Mouse (Mus musculus) heart, embryonic 12.5 days (tissue): ENCODE data around the gene Uggt2. TPM values are rescaled to one million over a fixed set of nuclear protein-coding genes. Genes with fewer than 3 reads are reported as not detected.

Source experiments
- ATAC-seq: fragments of 200-750 bp; cut with Nextera tagmentation; 2 replicates; pipeline ENCODE4 v1.8.0; 2017; ENCODE audit warnings: moderate TSS enrichment, moderate library complexity; ENCODE audit not compliant: insufficient number of reproducible peaks, low FRiP score
- H3K27ac ChIP-seq: fragments of 300-500 bp; sonication (generic); 2 replicates; pipeline ENCODE4 v1.5.1; 2016; ENCODE audit warnings: mild to moderate bottlenecking, moderate library complexity; ENCODE audit not compliant: poor library complexity, severe bottlenecking
- H3K27me3 ChIP-seq: fragments of 300-500 bp; sonication (generic); replicated peaks from 2 replicates; pipeline ENCODE4 v1.6.1; 2016; ENCODE audit warnings: mild to moderate bottlenecking, moderate library complexity
- H3K36me3 ChIP-seq: fragments of 300-500 bp; sonication (generic); 2 replicates; pipeline ENCODE4 v1.6.1; 2016; ENCODE audit warnings: mild to moderate bottlenecking, moderate library complexity
- H3K4me1 ChIP-seq: fragments of 300-500 bp; sonication (generic); replicated peaks from 2 replicates; pipeline ENCODE4 v1.6.1; 2016; ENCODE audit warnings: mild to moderate bottlenecking
- H3K4me2 ChIP-seq: fragments of 300-500 bp; sonication (generic); 2 replicates; pipeline ENCODE4 v1.6.1; 2016; ENCODE audit warnings: mild to moderate bottlenecking, moderate library complexity
- H3K4me3 ChIP-seq: fragments of 300-500 bp; sonication (generic); 2 replicates; pipeline ENCODE4 v1.5.1; 2016; ENCODE audit warnings: mild to moderate bottlenecking
- H3K9ac ChIP-seq: fragments of 300-500 bp; sonication (generic); 2 replicates; pipeline ENCODE4 v1.6.1; 2016; ENCODE audit warnings: mild to moderate bottlenecking, moderate library complexity
- H3K9me3 ChIP-seq: fragments of 300-500 bp; sonication (generic); replicated peaks from 2 replicates; pipeline ENCODE4 v1.6.1; 2016; ENCODE audit warnings: mild to moderate bottlenecking, moderate library complexity
- WGBS: fragments of 180-500 bp; shearing (Covaris S2); methylation state at CpG from one replicate; pipeline ENCODE4 v1.1.7; 2016; 5-methylcytosine and 5-hydroxymethylcytosine counted together
- polyA plus RNA-seq: library from polyadenylated mRNA; unstranded; fragments of >200 nt; fragmentation: Nextera tagmentation; extraction: Ambion mirVana; gene quantifications from 2 replicates; pipeline ENCODE4 v1.2.1, GENCODE M21; 2016

The Uggt2 gene
- polyA plus RNA-seq, 1 experiment from 2014 or later = 11.3 TPM

DNA sequence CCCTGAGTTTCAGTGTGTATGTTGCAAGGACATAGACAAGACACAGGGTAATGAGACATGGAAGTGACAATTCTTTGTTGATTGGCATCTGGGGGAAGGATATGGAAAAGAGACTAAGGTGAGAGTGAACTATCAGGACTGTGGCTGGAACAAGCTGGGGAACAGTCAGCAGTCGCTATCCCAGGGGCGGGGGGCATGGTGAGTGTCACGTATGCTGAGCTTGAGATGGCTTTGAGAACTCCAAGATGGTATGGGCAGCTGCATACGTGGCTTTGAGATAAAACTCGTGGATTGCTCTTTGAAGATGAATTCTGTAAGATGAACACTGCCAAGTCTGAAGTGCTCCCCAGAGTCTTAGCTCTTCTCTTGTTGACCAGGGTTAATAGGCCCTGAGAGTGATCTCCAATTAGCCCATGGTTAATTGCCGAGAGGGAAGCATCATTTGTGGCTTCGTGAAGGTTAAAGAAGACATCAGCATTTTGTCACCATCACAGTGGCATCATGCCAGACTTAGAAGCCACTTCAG is 9.6 kb upstream of the Uggt2 start:
- WGBS = 64% methylated on average over 7 of the region's 7 CpGs
- Histone ChIP-seq H3K4me2 (no peak overlapping the region), H3K4me1 (no peaks in the 10 kb centered on the region), H3K9ac (no peak overlapping the region), H3K4me3 (no peak overlapping the region), H3K36me3 (no peaks in the 10 kb centered on the region), H3K9me3 (no peaks in the 10 kb centered on the region), H3K27me3 (no peaks in the 10 kb centered on the region), H3K27ac (no peak overlapping the region)
- ATAC-seq = no peak

DNA sequence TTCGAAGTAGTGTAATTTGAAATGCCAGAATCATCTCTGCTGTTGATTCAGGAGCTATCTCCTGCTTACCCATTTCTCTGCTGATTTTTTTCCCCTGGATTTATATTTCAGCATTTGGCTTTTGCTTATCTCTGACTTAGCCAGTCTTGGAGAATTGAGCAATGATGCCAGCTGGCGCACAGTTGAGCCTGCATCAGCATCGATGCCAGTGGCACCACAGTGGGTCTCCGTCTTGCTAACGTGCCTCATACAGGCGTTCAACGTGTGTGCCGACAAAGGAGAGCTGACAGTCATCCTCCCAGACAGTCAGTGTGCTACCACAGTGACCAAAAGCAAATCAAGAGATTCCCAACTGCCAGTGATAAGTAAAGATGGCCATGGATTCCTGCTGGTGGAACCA is 8.4 kb upstream of the Uggt2 start:
- Histone ChIP-seq H3K4me2 (no peak overlapping the region), H3K36me3 (no peaks in the 10 kb centered on the region), H3K4me1 (no peaks in the 10 kb centered on the region), H3K27ac (no peak overlapping the region), H3K27me3 (no peaks in the 10 kb centered on the region), H3K9ac (no peak overlapping the region), H3K4me3 (no peak overlapping the region), H3K9me3 (no peaks in the 10 kb centered on the region)
- WGBS = 88% methylated on average over 8 of the region's 8 CpGs
- ATAC-seq = no peak

DNA sequence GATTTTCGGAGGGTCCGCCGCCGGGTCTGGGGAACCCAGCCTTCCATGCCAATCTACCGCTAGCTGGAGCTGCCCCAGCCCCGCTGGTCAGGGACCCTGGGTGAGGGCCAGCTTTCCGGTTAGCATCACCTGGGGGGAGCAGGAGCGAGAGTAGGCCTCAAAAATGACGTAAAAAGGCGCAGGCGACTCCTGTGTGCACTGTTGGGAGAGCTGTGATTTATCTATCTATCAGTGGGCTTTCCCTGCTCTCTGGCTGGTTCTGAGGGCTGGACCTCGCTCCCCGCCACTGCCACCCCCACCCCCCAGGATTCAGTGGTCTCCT is 301 bp upstream of the Uggt2 start:
- Histone ChIP-seq H3K27me3 (no peaks in the 10 kb centered on the region), H3K4me2 (peak overlapping the region; percentile 91), H3K36me3 (0 out of 2 replicates have a peak, but pooled peaks cover under 1% of the 10 kb centered on the region), H3K9ac (peak overlapping the region; percentile 84), H3K4me3 (peak overlapping the region; percentile 64), H3K9me3 (no peaks in the 10 kb centered on the region), H3K4me1 (peaks cover 18% of the 10 kb centered on the region), H3K27ac (peak overlapping the region; percentile 36; the same call in 1 of the 2 replicates)
- WGBS = 2% methylated on average over 13 of the region's 13 CpGs
- peak; percentile 75; the same call in 1 of the 2 replicates for ATAC-seq

DNA sequence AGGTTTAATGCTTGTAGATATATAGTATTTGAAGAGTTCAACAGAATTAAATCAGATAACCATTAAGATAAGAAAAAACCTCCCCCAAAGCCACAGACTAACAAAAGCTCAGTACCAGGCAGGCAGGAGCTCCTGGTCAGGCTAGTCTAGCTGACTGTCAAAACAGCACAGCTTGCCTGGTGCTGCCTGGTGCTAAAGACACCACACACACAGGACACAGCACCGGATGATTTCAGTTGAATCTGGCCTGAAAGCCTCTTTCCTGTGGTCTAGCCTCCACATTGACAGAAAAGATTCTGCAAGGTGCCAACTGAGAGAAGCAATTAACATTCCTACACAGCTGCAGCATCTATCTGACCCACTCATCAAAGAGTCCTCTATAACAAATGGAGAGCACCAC is 37.4 kb downstream of the Uggt2 start:
- Histone ChIP-seq H3K27me3 (no peaks in the 10 kb centered on the region), H3K36me3 (peaks cover 21% of the 10 kb centered on the region), H3K4me3 (no peak overlapping the region), H3K9me3 (no peaks in the 10 kb centered on the region), H3K4me1 (no peaks in the 10 kb centered on the region), H3K27ac (no peak overlapping the region), H3K4me2 (no peak overlapping the region), H3K9ac (no peak overlapping the region)
- WGBS = 60% methylated on average over 1 of the region's 1 CpGs
- ATAC-seq = no peak

DNA sequence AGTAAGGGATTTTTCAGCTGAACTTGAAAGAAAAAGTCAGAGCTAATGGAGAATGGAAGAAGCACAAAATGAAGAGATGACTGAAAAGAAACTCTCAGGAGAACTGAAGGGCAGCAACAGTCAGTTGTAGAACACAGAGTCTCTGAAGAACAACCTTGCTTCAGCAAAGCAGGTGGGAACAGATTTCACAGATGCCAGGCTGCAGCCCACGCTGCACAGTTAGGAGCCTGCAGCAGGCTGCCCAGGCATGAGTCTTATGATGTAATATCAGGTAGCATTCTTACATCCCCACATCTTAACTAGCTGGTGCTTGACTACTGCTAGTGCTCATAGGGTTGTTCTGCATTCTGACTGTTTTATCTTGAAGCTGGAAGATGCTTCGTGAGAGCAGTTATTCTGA is 38.5 kb downstream of the Uggt2 start:
- ATAC-seq = no peak
- WGBS = 88% methylated on average over 2 of the region's 2 CpGs

DNA sequence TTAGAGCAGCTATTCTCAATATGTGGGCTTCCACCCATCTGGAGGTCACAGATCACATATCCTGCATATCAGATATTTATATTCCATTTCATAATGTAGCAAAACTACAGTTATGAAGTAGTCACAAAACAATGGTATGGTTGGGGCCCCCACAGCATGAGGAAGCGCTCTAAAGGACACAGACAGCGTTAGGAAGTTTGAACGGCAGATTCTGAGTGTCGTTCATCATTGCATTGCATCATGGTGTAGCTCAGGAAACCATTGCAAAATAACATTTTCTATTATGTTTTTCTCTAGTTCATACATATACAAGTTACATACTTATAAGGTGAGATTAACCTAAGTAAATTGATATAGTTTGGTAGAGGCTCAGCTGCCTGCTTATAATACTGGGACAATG is 42.2 kb downstream of the Uggt2 start:
- H3K4me3 ChIP-seq = no peak overlapping the region
- no peaks in the 10 kb centered on the region for H3K27me3 ChIP-seq
- 93% methylated on average over 4 of the region's 4 CpGs for WGBS
- no peak for ATAC-seq
- no peaks in the 10 kb centered on the region for H3K4me1 ChIP-seq
- no peak overlapping the region for H3K27ac ChIP-seq
- H3K36me3 ChIP-seq = peaks cover 38% of the 10 kb centered on the region
- no peaks in the 10 kb centered on the region for H3K9me3 ChIP-seq
- no peak overlapping the region for H3K4me2 ChIP-seq
- no peak overlapping the region for H3K9ac ChIP-seq

More for the DNA sequence above, 38.5 kb downstream of the Uggt2 start:
- Histone ChIP-seq H3K27ac (no peak overlapping the region), H3K36me3 (peaks cover 23% of the 10 kb centered on the region), H3K4me3 (no peak overlapping the region), H3K9me3 (no peaks in the 10 kb centered on the region), H3K9ac (no peak overlapping the region), H3K4me2 (no peak overlapping the region), H3K27me3 (no peaks in the 10 kb centered on the region), H3K4me1 (no peaks in the 10 kb centered on the region)

DNA sequence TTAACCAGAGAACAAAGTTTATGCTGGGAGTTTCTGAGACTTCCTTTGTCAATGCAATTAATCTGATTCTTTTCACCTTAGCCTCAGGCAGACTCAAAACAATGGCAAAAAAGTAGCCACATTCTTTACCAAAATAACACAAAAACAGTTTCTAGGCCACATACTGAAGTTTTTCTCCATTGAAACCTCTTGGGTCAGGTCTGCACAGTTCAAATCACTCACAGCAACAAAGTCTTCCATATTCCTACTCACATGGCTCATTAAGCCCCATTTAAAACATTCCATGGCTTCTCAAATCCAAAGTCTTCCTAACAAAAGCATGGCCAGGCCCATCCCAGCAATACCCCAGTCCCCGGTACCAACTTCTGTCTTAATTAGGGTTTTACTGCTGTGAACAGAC is 46.3 kb downstream of the Uggt2 start:
- H3K4me1 ChIP-seq = no peaks in the 10 kb centered on the region
- peaks cover 37% of the 10 kb centered on the region for H3K36me3 ChIP-seq
- no peak overlapping the region for H3K27ac ChIP-seq
- ATAC-seq = no peak
- 91% methylated on average over 1 of the region's 1 CpGs for WGBS
- H3K9me3 ChIP-seq = no peaks in the 10 kb centered on the region
- no peak overlapping the region for H3K9ac ChIP-seq
- no peaks in the 10 kb centered on the region for H3K27me3 ChIP-seq
- no peak overlapping the region for H3K4me2 ChIP-seq
- H3K4me3 ChIP-seq = no peak overlapping the region

DNA sequence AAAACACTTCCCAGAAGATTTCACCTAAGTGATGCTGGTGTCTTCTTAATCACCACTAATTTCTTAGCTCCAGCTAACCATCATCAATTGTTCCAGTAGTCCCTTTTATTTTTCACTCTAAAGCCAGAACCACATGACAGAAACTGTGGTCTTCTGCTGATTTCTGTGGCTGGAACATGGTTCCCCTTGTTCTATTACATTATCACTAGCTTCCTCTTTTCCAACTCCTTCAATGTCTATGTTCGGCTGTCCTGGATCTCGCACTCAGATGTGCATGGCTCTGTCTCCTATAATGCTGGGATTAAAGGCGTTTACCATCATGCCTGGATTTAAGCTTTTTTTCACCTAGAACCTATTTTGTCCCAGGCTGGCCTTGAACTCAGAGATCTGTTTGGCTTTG is 46.9 kb downstream of the Uggt2 start:
- Histone ChIP-seq H3K4me3 (no peak overlapping the region), H3K9me3 (no peaks in the 10 kb centered on the region), H3K27me3 (no peaks in the 10 kb centered on the region), H3K4me2 (no peak overlapping the region), H3K9ac (no peak overlapping the region), H3K27ac (no peak overlapping the region), H3K36me3 (peaks cover 34% of the 10 kb centered on the region), H3K4me1 (no peaks in the 10 kb centered on the region)
- 95% methylated on average over 3 of the region's 3 CpGs for WGBS
- ATAC-seq = no peak

DNA sequence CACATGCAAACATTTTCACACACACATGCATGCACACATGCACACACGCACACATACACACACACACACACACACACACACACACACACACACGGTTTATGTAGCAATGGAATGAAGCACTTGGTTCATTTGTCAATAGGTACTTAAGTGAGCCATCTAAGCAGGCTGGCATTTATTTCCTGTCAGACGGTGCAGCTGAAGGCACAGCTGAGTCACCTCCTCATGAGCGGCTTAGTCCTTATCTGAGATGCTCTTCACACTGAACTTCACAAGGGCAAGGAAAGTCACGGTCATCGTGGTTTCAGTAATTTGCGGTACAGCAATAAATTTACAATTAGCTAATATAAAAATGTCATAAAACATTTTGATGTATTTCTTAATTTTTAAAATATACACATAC is 55.5 kb downstream of the Uggt2 start:
- H3K9ac ChIP-seq = no peak overlapping the region
- no peak overlapping the region for H3K4me2 ChIP-seq
- no peak overlapping the region for H3K4me3 ChIP-seq
- peaks cover 6% of the 10 kb centered on the region; the same call in 1 of the 2 replicates for H3K4me1 ChIP-seq
- no peaks in the 10 kb centered on the region for H3K27me3 ChIP-seq
- peak; percentile 69 for ATAC-seq
- 32% methylated on average over 7 of the region's 7 CpGs for WGBS
- H3K9me3 ChIP-seq = no peaks in the 10 kb centered on the region
- H3K36me3 ChIP-seq = peaks cover 12% of the 10 kb centered on the region
- H3K27ac ChIP-seq = no peak overlapping the region

DNA sequence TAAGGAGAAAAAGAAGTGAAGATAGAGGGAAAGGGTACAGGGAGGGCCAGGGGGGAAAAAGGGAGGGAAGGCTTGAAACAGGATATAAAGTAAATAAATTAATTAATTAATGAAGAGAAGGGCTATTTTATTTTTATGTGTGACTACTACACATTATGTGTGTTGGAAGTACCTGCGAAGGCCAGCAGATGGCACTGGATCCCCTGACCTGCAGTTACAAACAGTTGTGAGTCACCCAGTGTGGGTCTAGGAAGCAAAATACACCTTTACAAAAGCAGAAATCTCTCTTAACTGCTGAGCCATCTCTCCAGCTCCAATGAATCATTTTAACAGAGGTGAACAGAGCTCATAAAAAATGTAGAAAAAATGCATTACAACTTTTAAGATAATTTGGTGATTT is 59.0 kb downstream of the Uggt2 start:
- H3K4me1 ChIP-seq = peaks cover 6% of the 10 kb centered on the region; the same call in 1 of the 2 replicates
- no peak overlapping the region for H3K27ac ChIP-seq
- no peak overlapping the region for H3K4me2 ChIP-seq
- 60% methylated on average over 1 of the region's 1 CpGs for WGBS
- no peak overlapping the region for H3K4me3 ChIP-seq
- no peak for ATAC-seq
- no peaks in the 10 kb centered on the region for H3K9me3 ChIP-seq
- peaks cover 24% of the 10 kb centered on the region for H3K36me3 ChIP-seq
- H3K27me3 ChIP-seq = no peaks in the 10 kb centered on the region
- no peak overlapping the region for H3K9ac ChIP-seq

DNA sequence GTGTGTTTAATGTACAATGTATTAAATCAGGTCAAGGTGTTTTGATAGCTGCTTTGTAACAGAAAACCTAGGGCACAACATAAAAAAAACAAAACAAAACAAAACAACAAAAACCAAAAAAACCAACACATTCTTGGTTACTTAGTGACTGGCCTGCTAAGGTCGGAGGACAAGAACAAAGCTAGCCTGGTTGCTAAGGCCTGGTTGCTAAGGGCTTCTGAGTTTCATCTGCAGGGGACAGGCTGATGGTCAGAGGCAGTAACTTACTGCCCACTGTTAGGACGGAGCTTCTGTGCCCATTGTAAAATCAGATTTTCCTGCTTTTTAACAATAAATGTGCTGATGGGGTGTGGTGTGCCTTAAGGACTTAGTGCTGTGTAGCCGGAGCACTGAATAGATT is 61.5 kb downstream of the Uggt2 start:
- Histone ChIP-seq H3K27me3 (no peaks in the 10 kb centered on the region), H3K36me3 (peaks cover 41% of the 10 kb centered on the region)
- WGBS = 73% methylated on average over 3 of the region's 3 CpGs

DNA sequence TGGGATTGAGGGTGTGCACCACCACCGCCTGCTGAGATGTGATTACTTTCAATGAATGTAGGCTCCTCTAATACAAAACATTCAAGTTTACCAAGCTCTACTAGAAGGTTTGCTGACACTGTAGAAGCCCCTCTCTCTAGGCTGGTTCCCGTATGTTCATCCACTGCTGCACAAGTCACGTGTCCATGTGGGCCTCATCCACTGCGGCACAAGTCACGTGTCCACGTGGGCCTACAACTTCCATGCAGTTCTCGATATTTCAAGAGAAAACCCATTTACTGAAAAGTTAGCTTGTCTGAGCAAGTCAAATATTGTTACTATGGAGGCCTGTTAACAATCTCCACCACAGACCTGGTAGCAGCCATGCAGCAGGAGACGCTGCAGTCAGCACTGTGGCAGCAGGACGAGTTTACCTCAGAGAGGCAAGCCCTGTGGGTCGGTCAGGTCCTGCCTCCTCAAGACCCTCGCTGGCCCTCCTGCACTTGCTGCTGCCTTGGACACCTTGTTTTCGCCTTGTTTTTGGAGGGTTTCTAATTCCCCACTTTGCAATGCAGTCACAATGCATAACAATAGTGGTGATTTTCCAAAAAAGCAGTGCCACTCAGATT is 62.0 kb downstream of the Uggt2 start:
- Histone ChIP-seq H3K4me3 (no peak overlapping the region), H3K36me3 (peaks cover 43% of the 10 kb centered on the region), H3K27me3 (no peaks in the 10 kb centered on the region), H3K9me3 (no peaks in the 10 kb centered on the region), H3K4me1 (no peaks in the 10 kb centered on the region), H3K4me2 (no peak overlapping the region), H3K9ac (no peak overlapping the region), H3K27ac (no peak overlapping the region)
- WGBS = 85% methylated on average over 12 of the region's 12 CpGs
- no peak for ATAC-seq

More for the DNA sequence above, 61.5 kb downstream of the Uggt2 start:
- Histone ChIP-seq H3K9ac (no peak overlapping the region), H3K4me2 (no peak overlapping the region), H3K4me3 (no peak overlapping the region), H3K27ac (no peak overlapping the region), H3K4me1 (no peaks in the 10 kb centered on the region), H3K9me3 (no peaks in the 10 kb centered on the region)
- no peak for ATAC-seq
